Mouse (Mus musculus) liver, embryonic 16.5 days (tissue): ENCODE results near the gene Nhs. TPM values are rescaled to one million over a fixed set of nuclear protein-coding genes. Genes with fewer than 3 reads are reported as not detected.
"Not testable (repeated sequence)": the region's sequence is repeated elsewhere in the genome, so short reads cannot be mapped to it uniquely, and the experiment has no call there.

Experiments used
- ATAC-seq: fragments of 200-750 bp; cut with Nextera tagmentation; 2 replicates; pipeline ENCODE4 v1.8.0; 2017; ENCODE audit warnings: low read depth, mild to moderate bottlenecking, moderate number of reproducible peaks, moderate library complexity
- H3K27ac ChIP-seq: fragments of 300-500 bp; sonication (generic); 2 replicates; pipeline ENCODE4 v1.5.1; 2014; ENCODE audit warnings: mild to moderate bottlenecking, low read length
- H3K27me3 ChIP-seq: fragments of 300-500 bp; sonication (generic); 2 replicates; pipeline ENCODE4 v1.6.1; 2014; ENCODE audit warnings: low read depth, low read length, mixed read lengths; ENCODE audit not compliant: control insufficient read depth, insufficient read depth
- H3K36me3 ChIP-seq: fragments of 300-500 bp; sonication (generic); 2 replicates; pipeline ENCODE4 v1.6.1; 2014; ENCODE audit warnings: mild to moderate bottlenecking; ENCODE audit not compliant: control insufficient read depth, insufficient read depth
- H3K4me1 ChIP-seq: fragments of 300-500 bp; sonication (generic); 2 replicates; pipeline ENCODE4 v1.6.1; 2014; ENCODE audit warnings: low read depth, low read length, mixed read lengths; ENCODE audit not compliant: control insufficient read depth
- H3K4me2 ChIP-seq: fragments of 300-500 bp; sonication (generic); 2 replicates; pipeline ENCODE4 v1.6.1; 2014; ENCODE audit warnings: low read depth, low read length, mixed read lengths
- H3K4me3 ChIP-seq: fragments of 300-500 bp; sonication (generic); 2 replicates; pipeline ENCODE4 v1.5.1; 2014; ENCODE audit warnings: low read depth, mild to moderate bottlenecking, low read length
- H3K9ac ChIP-seq: fragments of 300-500 bp; sonication (generic); 2 replicates; pipeline ENCODE4 v1.6.1; 2014; ENCODE audit warnings: low read depth, low read length
- H3K9me3 ChIP-seq: fragments of 300-500 bp; sonication (generic); replicated peaks from 2 replicates; pipeline ENCODE4 v1.6.1; 2016; ENCODE audit warnings: low read length; ENCODE audit not compliant: control insufficient read depth
- WGBS: fragments of 180-500 bp; shearing (Covaris S2); extraction: QIAGEN DNeasy Blood & Tissue Kit; methylation state at CpG from one replicate; pipeline ENCODE4 v1.1.7; 2014; ENCODE audit not compliant: insufficient replicate concordance; 5-methylcytosine and 5-hydroxymethylcytosine counted together
- polyA plus RNA-seq: library from polyadenylated mRNA; unstranded; fragments of >200 nt; fragmentation: Nextera tagmentation; extraction: Ambion mirVana; gene quantifications from 2 replicates; pipeline ENCODE4 v1.2.1, GENCODE M21; 2015

Nhs gene
- polyA plus RNA-seq, 1 experiment from 2014 or later, result 0.05 TPM

DNA sequence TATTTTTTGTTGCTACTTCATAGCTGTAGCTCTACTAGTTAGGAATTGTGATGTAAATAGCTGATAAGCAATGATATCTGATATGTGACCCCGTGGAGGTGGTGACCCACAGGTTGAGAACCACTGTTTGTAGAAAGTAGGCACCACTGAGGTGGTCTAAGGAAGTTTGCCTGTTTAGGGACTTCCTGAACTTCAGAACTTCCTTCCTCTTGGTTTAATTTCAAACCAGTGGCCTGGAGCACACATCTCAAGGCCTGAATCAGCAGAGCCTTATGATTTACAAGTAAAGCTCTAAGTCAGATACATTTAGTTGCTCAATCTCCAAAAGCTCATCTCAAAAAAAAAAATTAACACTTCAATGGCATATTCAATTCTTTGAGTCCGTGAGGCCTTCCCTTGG lies 265.1 kb downstream of the Nhs start:
- 12% methylated on average over 2 of the region's 2 CpGs for WGBS
- no peak overlapping the region for H3K4me3 ChIP-seq
- no peaks in the 10 kb centered on the region for H3K27me3 ChIP-seq
- H3K9ac ChIP-seq, result no peak overlapping the region
- no peaks in the 10 kb centered on the region for H3K9me3 ChIP-seq
- H3K4me2 ChIP-seq, result no peak overlapping the region
- no peak for ATAC-seq
- H3K4me1 ChIP-seq, result no peaks in the 10 kb centered on the region
- H3K36me3 ChIP-seq, result no peaks in the 10 kb centered on the region
- H3K27ac ChIP-seq, result no peak overlapping the region

DNA sequence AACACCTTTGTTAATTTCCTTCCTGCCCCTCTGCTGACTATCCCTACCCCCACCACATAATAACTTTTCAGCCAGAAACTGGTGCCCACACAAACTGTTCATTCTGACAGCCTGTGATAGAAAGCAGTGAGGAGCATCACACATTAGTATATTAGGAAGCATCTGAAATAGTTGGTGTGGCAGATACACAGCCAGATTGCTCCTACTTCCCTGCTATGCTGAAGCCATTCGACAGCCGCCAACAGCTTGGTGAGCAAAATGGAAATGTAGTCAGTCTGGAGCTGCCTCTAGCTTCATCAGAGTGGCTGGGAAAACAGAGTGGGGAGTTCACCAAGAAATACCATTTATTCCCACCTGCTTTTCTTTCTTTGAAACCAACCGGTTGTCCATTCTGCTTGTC lies 275.9 kb downstream of the Nhs start:
- Histone ChIP-seq H3K4me2 (no peak overlapping the region), H3K36me3 (no peaks in the 10 kb centered on the region), H3K4me1 (no peaks in the 10 kb centered on the region), H3K9me3 (no peaks in the 10 kb centered on the region), H3K27me3 (no peaks in the 10 kb centered on the region), H3K4me3 (no peak overlapping the region), H3K9ac (no peak overlapping the region), H3K27ac (no peak overlapping the region)
- 66% methylated on average over 3 of the region's 3 CpGs for WGBS
- ATAC-seq, result no peak

DNA sequence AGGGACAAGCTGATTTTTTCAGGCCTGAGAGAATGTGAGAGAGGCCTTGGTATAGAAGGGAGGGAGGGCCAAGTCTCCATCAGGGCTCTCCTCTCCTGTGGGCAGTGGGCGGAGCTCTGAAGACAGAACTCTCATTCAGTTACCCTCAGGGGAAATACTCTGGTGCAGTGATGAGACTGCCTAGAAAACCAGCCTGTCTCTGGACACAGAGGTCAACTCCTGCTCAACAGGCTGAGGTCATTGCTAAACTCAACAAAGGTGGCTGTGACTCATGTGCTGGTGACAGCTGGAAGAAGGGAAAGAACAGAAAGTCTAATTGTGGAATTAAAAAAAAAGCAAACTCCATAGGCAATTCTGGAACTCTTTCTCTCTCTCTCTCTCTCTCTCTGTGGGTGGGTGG lies 282.4 kb downstream of the Nhs start:
- Histone ChIP-seq H3K4me1 (no peaks in the 10 kb centered on the region), H3K36me3 (no peaks in the 10 kb centered on the region), H3K27me3 (no peaks in the 10 kb centered on the region), H3K9ac (no peak overlapping the region), H3K9me3 (no peaks in the 10 kb centered on the region), H3K27ac (no peak overlapping the region), H3K4me3 (no peak overlapping the region), H3K4me2 (no peak overlapping the region)
- WGBS, result 67% methylated on average over 1 of the region's 1 CpGs
- ATAC-seq, result no peak

DNA sequence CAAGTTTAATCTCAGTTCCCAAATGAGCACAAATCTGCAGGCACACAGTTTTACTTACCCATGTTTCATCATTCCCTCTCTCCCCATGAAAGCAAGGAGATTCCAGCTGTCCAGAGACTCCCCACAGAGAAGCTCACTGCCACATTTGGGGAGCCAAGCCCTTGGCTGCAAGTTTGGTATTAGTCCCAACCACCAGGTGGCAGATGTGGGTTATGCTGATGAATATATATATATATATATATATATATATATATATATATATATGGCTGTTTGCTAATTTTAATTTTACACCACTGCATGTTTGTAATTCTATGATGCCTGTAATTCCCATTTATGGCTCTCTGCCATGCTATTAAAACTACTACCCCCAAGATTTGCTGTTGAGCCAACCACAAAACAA lies 286.0 kb downstream of the Nhs start:
- no peaks in the 10 kb centered on the region for H3K9me3 ChIP-seq
- H3K9ac ChIP-seq, result no peak overlapping the region
- no peak overlapping the region for H3K4me2 ChIP-seq
- H3K4me1 ChIP-seq, result no peaks in the 10 kb centered on the region
- H3K36me3 ChIP-seq, result no peaks in the 10 kb centered on the region
- ATAC-seq, result no peak
- H3K27ac ChIP-seq, result no peak overlapping the region
- no peaks in the 10 kb centered on the region for H3K27me3 ChIP-seq
- no peak overlapping the region for H3K4me3 ChIP-seq

DNA sequence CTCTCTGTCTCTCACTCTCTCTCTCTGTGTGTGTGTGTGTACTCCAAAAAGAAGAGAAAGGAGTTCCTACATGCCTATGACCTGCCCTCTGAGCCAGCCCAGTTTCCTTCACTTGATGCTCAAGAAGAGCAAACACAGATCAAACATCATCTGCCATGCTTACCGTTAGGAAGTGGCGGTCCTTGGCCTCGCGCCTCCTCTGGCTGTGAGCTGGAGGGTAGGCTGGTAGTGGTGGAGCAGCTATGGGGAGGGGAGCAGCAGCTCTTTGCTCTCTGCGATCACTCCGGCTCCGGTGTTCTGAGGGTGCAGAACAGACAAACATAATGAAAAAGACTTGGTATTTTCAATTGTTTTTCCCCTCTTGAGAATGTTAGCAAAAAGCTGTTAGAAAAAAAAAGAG lies 288.2 kb downstream of the Nhs start:
- ATAC-seq, result no peak
- H3K9me3 ChIP-seq, result no peaks in the 10 kb centered on the region
- H3K27ac ChIP-seq, result no peak overlapping the region
- 69% methylated on average over 7 of the region's 7 CpGs for WGBS
- H3K4me3 ChIP-seq, result no peak overlapping the region
- no peaks in the 10 kb centered on the region for H3K4me1 ChIP-seq
- no peaks in the 10 kb centered on the region for H3K36me3 ChIP-seq
- H3K9ac ChIP-seq, result no peak overlapping the region
- H3K27me3 ChIP-seq, result no peaks in the 10 kb centered on the region; the same call in 1 of the 2 replicates
- H3K4me2 ChIP-seq, result no peak overlapping the region

GRCm38 (mm10) chrX:161855630-161856029 lies 303.9 kb downstream of the Nhs start:
- Histone ChIP-seq H3K27me3 (no peaks in the 10 kb centered on the region), H3K9me3 (no peaks in the 10 kb centered on the region), H3K4me2 (no peak overlapping the region), H3K4me1 (no peaks in the 10 kb centered on the region), H3K36me3 (no peaks in the 10 kb centered on the region), H3K27ac (no peak overlapping the region), H3K4me3 (no peak overlapping the region), H3K9ac (no peak overlapping the region)
- no peak for ATAC-seq
- 53% methylated on average over 2 of the region's 2 CpGs for WGBS

GRCm38 (mm10) chrX:161853626-161854312 lies 305.8 kb downstream of the Nhs start:
- no peaks in the 10 kb centered on the region for H3K36me3 ChIP-seq
- H3K4me2 ChIP-seq, result no peak overlapping the region
- no peaks in the 10 kb centered on the region for H3K4me1 ChIP-seq
- H3K9me3 ChIP-seq, result no peaks in the 10 kb centered on the region
- WGBS, result 45% methylated on average over 4 of the region's 4 CpGs
- ATAC-seq, result no peak
- no peaks in the 10 kb centered on the region for H3K27me3 ChIP-seq
- H3K9ac ChIP-seq, result no peak overlapping the region
- no peak overlapping the region for H3K27ac ChIP-seq
- H3K4me3 ChIP-seq, result no peak overlapping the region

DNA sequence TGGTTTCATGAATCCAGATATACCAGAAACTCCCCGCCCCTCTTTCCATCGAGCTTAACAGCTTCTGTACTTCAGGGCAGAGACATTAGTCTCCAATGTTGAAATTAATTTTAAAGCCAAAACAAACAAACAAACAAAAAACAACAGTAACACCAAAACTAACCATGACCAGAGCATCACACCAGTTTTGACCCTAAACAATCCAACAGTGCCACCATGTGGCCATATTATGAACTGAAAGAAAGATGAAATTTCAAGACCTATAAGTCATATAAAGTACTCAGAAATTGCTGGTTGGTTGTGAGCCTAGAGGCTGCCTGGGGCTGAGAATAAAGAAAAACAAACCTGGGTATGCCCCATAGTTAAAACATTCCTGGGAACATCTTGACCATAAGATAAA lies 333.3 kb downstream of the Nhs start:
- H3K27ac ChIP-seq, H3K4me1 ChIP-seq, H3K4me3 ChIP-seq, H3K4me2 ChIP-seq, ATAC-seq, H3K36me3 ChIP-seq, H3K9ac ChIP-seq, H3K9me3 ChIP-seq, H3K27me3 ChIP-seq: not testable (repeated sequence)
- WGBS, result 17% methylated on average over 2 of the region's 2 CpGs

GRCm38 (mm10) chrX:161790182-161790581 lies 369.3 kb downstream of the Nhs start:
- 27% methylated on average over 6 of the region's 6 CpGs for WGBS
- Histone ChIP-seq H3K27ac (no peak overlapping the region), H3K9ac (no peak overlapping the region), H3K4me2 (no peak overlapping the region), H3K4me1 (no peaks in the 10 kb centered on the region), H3K36me3 (no peaks in the 10 kb centered on the region), H3K4me3 (no peak overlapping the region), H3K27me3 (no peaks in the 10 kb centered on the region), H3K9me3 (no peaks in the 10 kb centered on the region)
- ATAC-seq, result no peak
